Mouse (Mus musculus): ENCODE data around the gene 6030468B19Rik. TPM values are rescaled to one million over a fixed set of nuclear protein-coding genes. Genes with fewer than 3 reads are reported as not detected.
A peak's percentile ranks its signal among the peaks of the same experiment; 100 is the strongest.
"Not testable (repeated sequence)": the region's sequence is repeated elsewhere in the genome, so short reads cannot be mapped to it uniquely, and the experiment has no call there.

The 6030468B19Rik gene
- total RNA-seq, 4 experiments from 2014 or later, result 0.61 to 1.2 (median 0.75) TPM; not detected in 1

GRCm38 (mm10) chr11:117778851-117779433, 18.5 kb upstream of the 6030468B19Rik start:
- no peak for DNase-seq (ENCODE audit: low spot score in 2 of 2)

- DNase-seq (ENCODE audit: low spot score in 2 of 2), result peak; percentile 51 to 70
These were observed 17.8 kb upstream of the 6030468B19Rik start for GRCm38 (mm10) chr11:117779434-117780198.

GRCm38 (mm10) chr11:117780199-117780515, 17.3 kb upstream of the 6030468B19Rik start:
- DNase-seq (ENCODE audit: low spot score in 2 of 2), result no peak

GRCm38 (mm10) chr11:117780582-117781111, 16.8 kb upstream of the 6030468B19Rik start:
- DNase-seq (ENCODE audit: low spot score in 2 of 2), result peak; percentile 36 to 46

GRCm38 (mm10) chr11:117781199-117781821, 16.1 kb upstream of the 6030468B19Rik start:
- DNase-seq (ENCODE audit: low spot score in 2 of 2), result peak in 1 of 2 experiments; percentile 22

- no peak for DNase-seq (ENCODE audit: low spot score in 2 of 2)
These were observed 15.3 kb upstream of the 6030468B19Rik start, which contains the start of the genes Tmc8 and Tmc6 for GRCm38 (mm10) chr11:117781993-117782704. Gene Tmc8, plus strand, starts transcription at chr11:117782076. Gene Tmc6, minus strand, starts transcription at chr11:117782198.

GRCm38 (mm10) chr11:117782705-117783034, 14.8 kb upstream of the 6030468B19Rik start:
- DNase-seq (ENCODE audit: low spot score in 2 of 2), result no peak

- DNase-seq (ENCODE audit: low spot score in 2 of 2), result peak; percentile 23 to 49
These were observed 14.4 kb upstream of the 6030468B19Rik start for GRCm38 (mm10) chr11:117783089-117783488.

GRCm38 (mm10) chr11:117783683-117784309, 13.7 kb upstream of the 6030468B19Rik start:
- DNase-seq (ENCODE audit: low spot score in 2 of 2), result peak in 1 of 2 experiments; percentile 7

- DNase-seq (ENCODE audit: low spot score in 2 of 2), result peak; percentile 45 to 67
These were observed 11.2 kb upstream of the 6030468B19Rik start for GRCm38 (mm10) chr11:117786294-117786693.

- DNase-seq (ENCODE audit: low spot score in 2 of 2), result not testable (repeated sequence)
These were observed 9.0 kb upstream of the 6030468B19Rik start for GRCm38 (mm10) chr11:117788481-117788880.

- DNase-seq (ENCODE audit: low spot score in 2 of 2), result peak in 1 of 2 experiments; percentile 62
These were observed 7.2 kb upstream of the 6030468B19Rik start for GRCm38 (mm10) chr11:117790286-117790685.

GRCm38 (mm10) chr11:117790703-117791440, 6.6 kb upstream of the 6030468B19Rik start:
- no peak for DNase-seq (ENCODE audit: low spot score in 2 of 2)

- DNase-seq (ENCODE audit: low spot score in 2 of 2), result no peak
These were observed 6.1 kb upstream of the 6030468B19Rik start for GRCm38 (mm10) chr11:117791441-117791761.

- DNase-seq (ENCODE audit: low spot score in 2 of 2), result no peak
These were observed 5.1 kb upstream of the 6030468B19Rik start for GRCm38 (mm10) chr11:117792281-117792888.

GRCm38 (mm10) chr11:117794035-117794551, 3.4 kb upstream of the 6030468B19Rik start:
- DNase-seq (ENCODE audit: low spot score in 2 of 2), result no peak

GRCm38 (mm10) chr11:117796954-117797353, 506 bp upstream of the 6030468B19Rik start:
- DNase-seq (ENCODE audit: low spot score in 2 of 2), result no peak

- no peak for DNase-seq (ENCODE audit: low spot score in 2 of 2)
These were observed 691 bp downstream of the 6030468B19Rik start for GRCm38 (mm10) chr11:117798160-117798541.

GRCm38 (mm10) chr11:117799174-117799573, 1.7 kb downstream of the 6030468B19Rik start:
- no peak for DNase-seq (ENCODE audit: low spot score in 2 of 2)

GRCm38 (mm10) chr11:117800038-117800437, 2.6 kb downstream of the 6030468B19Rik start:
- DNase-seq (ENCODE audit: low spot score in 2 of 2), result no peak
